Mouse (Mus musculus): ENCODE measurements around the gene Ephb1. TPM values are rescaled to one million over a fixed set of nuclear protein-coding genes. Genes with fewer than 3 reads are reported as not detected.

Gene Ephb1
- total and polyA plus RNA-seq, 3 experiments: not detected

GRCm38 (mm10) chr9:102115326-102115725 lies 239.2 kb downstream of the Ephb1 start (continued):
- no peak for TF ChIP-seq BHLHE40 (IDR thresholded peaks at IDR 0.05; ENCODE audit: low read depth, low read length)

DNA sequence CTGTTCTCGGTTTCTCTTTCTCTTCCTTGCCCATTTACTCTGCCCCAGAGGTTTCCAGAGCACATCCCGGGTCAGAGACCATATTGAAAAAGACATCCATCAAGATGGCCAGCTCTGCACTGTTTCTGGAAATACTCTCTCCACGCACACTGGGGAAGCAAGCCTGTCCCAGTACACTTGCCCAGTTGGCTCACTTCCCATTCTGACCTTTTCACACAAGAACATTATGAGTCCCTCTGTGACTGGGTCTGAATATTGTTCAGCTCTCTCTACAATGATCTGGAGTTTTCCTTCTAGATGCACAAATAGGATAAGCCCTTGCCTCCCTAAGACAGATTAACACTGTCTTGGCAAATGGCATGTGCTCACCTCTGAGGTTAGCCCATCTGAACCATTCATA lies 243.0 kb downstream of the Ephb1 start:
- in situ Hi-C loops (cut with MboI; ENCODE audit: low pct_ligation_motif_present, low pct_unique_long_range_greater_than_20kb, low sequenced_read_pairs) (no loop called here), dilution Hi-C loops (cut with MboI; ENCODE audit: extremely low pct_ligation_motif_present, extremely low pct_unique_long_range_greater_than_20kb, low sequenced_read_pairs) (no loop called here)
- DNase-seq (ENCODE audit: extremely low read depth): no peak
- TF ChIP-seq NELFE (IDR thresholded peaks at IDR 0.05; ENCODE audit: low read depth, low read length) (no peak), HCFC1 (IDR thresholded peaks at IDR 0.05; ENCODE audit: low read depth, low read length) (no peak), CHD1 (IDR thresholded peaks at IDR 0.05; ENCODE audit: low read depth, low read length) (no peak), ZKSCAN1 (IDR thresholded peaks at IDR 0.05; ENCODE audit: borderline replicate concordance, low read depth, low read length) (no peak), E2F4 (IDR thresholded peaks at IDR 0.05; ENCODE audit: insufficient replicate concordance, low read depth, low read length) (no peak), BHLHE40 (IDR thresholded peaks at IDR 0.05; ENCODE audit: low read depth, low read length) (no peak), MEF2A (IDR thresholded peaks at IDR 0.05; ENCODE audit: borderline replicate concordance, low read depth, low read length) (no peak), UBTF (IDR thresholded peaks at IDR 0.05; ENCODE audit: low read depth, low read length) (no peak), POLR2AphosphoS2 (IDR thresholded peaks at IDR 0.05; ENCODE audit: low read depth, low read length) (no peak), IRF4 (IDR thresholded peaks at IDR 0.05; ENCODE audit: low read depth, low read length) (no peak), CHD2 (IDR thresholded peaks at IDR 0.05; ENCODE audit: low read length) (no peak), TBP (conservative IDR thresholded peaks at IDR 0.05; ENCODE audit: low read depth, low read length) (no peak), NRF1 (IDR thresholded peaks at IDR 0.05; ENCODE audit: low read depth, low read length) (no peak), MYC (IDR thresholded peaks at IDR 0.05; ENCODE audit: low read depth, low read length) (no peak), RCOR1 (conservative IDR thresholded peaks at IDR 0.05; ENCODE audit: low read depth, low read length) (no peak), EP300 (IDR thresholded peaks at IDR 0.05; ENCODE audit: low read length) (no peak), MAX (IDR thresholded peaks at IDR 0.05; ENCODE audit: low read length) (no peak)
- H3K4me1 ChIP-seq (ENCODE audit: control insufficient read depth in 1 of 2, insufficient read depth in 2 of 2): no peaks in the 10 kb centered on the region
- no peak overlapping the region for H3K4me3 ChIP-seq (replicated peaks in 1 of 3; ENCODE audit: low read depth in 2 of 3, low read length in 2 of 3, poor library complexity in 1 of 3)
- no peak overlapping the region for H3K9ac ChIP-seq (ENCODE audit: insufficient read depth, low read depth)
- no peaks in the 10 kb centered on the region for H3K27me3 ChIP-seq (replicated peaks)
- no peaks in the 10 kb centered on the region for H3K36me3 ChIP-seq (replicated peaks in 1 of 2; ENCODE audit: control insufficient read depth in 1 of 2, insufficient read depth in 1 of 2, low read length in 1 of 2)
- peaks cover 90% of the 10 kb centered on the region for H3K9me3 ChIP-seq (replicated peaks; ENCODE audit: low read length)
- no peaks in the 10 kb centered on the region for H3K79me2 ChIP-seq (replicated peaks; ENCODE audit: control insufficient read depth, extremely low read depth, insufficient read depth, poor library complexity, severe bottlenecking)
- no peak overlapping the region for H3K4me2 ChIP-seq (ENCODE audit: insufficient read depth, low read depth, poor library complexity, severe bottlenecking)
- no peak overlapping the region for H3K27ac ChIP-seq (ENCODE audit: insufficient read depth, low read depth)

DNA sequence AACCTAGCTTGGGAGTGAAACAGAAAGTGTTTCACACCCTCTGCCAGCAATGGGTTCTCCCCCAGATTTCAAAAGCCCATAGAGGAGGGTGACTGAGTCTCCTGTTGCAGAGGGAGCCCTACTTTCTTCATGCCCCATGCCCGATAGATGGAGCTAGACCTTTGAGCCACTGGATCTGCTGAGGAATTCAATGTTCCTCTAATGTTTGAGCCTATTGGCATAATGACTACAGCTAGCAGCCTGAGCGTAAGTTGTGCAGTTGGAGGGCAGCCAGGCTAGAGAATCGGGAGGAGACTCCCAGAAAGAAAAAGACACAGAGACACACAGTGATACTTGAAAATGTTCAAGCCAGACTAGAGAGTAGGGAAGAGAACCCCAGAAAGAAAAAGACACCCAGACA lies 246.5 kb downstream of the Ephb1 start:
- Histone ChIP-seq H3K9me3 (replicated peaks; ENCODE audit: low read length) (peaks cover 87% of the 10 kb centered on the region), H3K27me3 (replicated peaks) (no peaks in the 10 kb centered on the region), H3K4me3 (replicated peaks in 1 of 3; ENCODE audit: low read depth in 2 of 3, low read length in 2 of 3, poor library complexity in 1 of 3) (no peak overlapping the region), H3K79me2 (replicated peaks; ENCODE audit: control insufficient read depth, extremely low read depth, insufficient read depth, poor library complexity, severe bottlenecking) (no peaks in the 10 kb centered on the region), H3K27ac (ENCODE audit: insufficient read depth, low read depth) (no peak overlapping the region), H3K9ac (ENCODE audit: insufficient read depth, low read depth) (no peak overlapping the region), H3K36me3 (replicated peaks in 1 of 2; ENCODE audit: control insufficient read depth in 1 of 2, insufficient read depth in 1 of 2, low read length in 1 of 2) (no peaks in the 10 kb centered on the region), H3K4me2 (ENCODE audit: insufficient read depth, low read depth, poor library complexity, severe bottlenecking) (no peak overlapping the region), H3K4me1 (ENCODE audit: control insufficient read depth in 1 of 2, insufficient read depth in 2 of 2) (no peaks in the 10 kb centered on the region)
- TF ChIP-seq TBP (conservative IDR thresholded peaks at IDR 0.05; ENCODE audit: low read depth, low read length): no peak
- TF ChIP-seq CHD2 (IDR thresholded peaks at IDR 0.05; ENCODE audit: low read length): no peak
- TF ChIP-seq USF1 (IDR thresholded peaks at IDR 0.05; ENCODE audit: low read depth, low read length): no peak
- TF ChIP-seq E2F4 (IDR thresholded peaks at IDR 0.05; ENCODE audit: insufficient replicate concordance, low read depth, low read length): no peak
- TF ChIP-seq GABPA (IDR thresholded peaks at IDR 0.05; ENCODE audit: insufficient replicate concordance, low read depth, low read length): no peak
- no peak for TF ChIP-seq KAT2A (IDR thresholded peaks at IDR 0.05; ENCODE audit: insufficient replicate concordance, low read length)
- TF ChIP-seq CTCF (conservative IDR thresholded peaks at IDR 0.05 in 1 of 2, IDR thresholded peaks at IDR 0.05 in 1 of 2; ENCODE audit: low read depth in 2 of 2, low read length in 2 of 2): no peak
- TF ChIP-seq ETS1 (conservative IDR thresholded peaks at IDR 0.05; ENCODE audit: low read depth, low read length): no peak
- no peak for TF ChIP-seq POLR2A (IDR thresholded peaks at IDR 0.05; ENCODE audit: low read depth, low read length)
- no peak for TF ChIP-seq EP300 (IDR thresholded peaks at IDR 0.05; ENCODE audit: low read length)
- TF ChIP-seq USF2 (conservative IDR thresholded peaks at IDR 0.05; ENCODE audit: low read depth, low read length): no peak
- no peak for TF ChIP-seq JUND (conservative IDR thresholded peaks at IDR 0.05; ENCODE audit: low read depth, low read length)
- in situ Hi-C loops (cut with MboI; ENCODE audit: low pct_ligation_motif_present, low pct_unique_long_range_greater_than_20kb, low sequenced_read_pairs): no loop called here
- DNase-seq (ENCODE audit: extremely low read depth): no peak
- dilution Hi-C loops (cut with MboI; ENCODE audit: extremely low pct_ligation_motif_present, extremely low pct_unique_long_range_greater_than_20kb, low sequenced_read_pairs): no loop called here

Measured in CH12.LX (cell line).